ENCODE assay signal across 10 mouse cellular contexts in genomic region chr2:75767871-75768558, GRCm38 (mm10).
A peak's percentile ranks its signal among the peaks of the same experiment; 100 is the strongest.
DNase-seq lines count a peak whose midpoint lies in the region; ATAC-seq and TF ChIP-seq lines count a peak whose summit lies in the region.
"Had no signal": no experiment of that assay in that cellular context is flagged by ENCODE, and none has a peak within 500 bp of the region (broad histone marks: within the 10 kb centered on the region; RNA-seq: fewer than 3 reads in every experiment).

No protein-coding gene starts in this region.

- peak overlapping the region; percentile 77 for H3K27ac ChIP-seq in forebrain, embryonic 10.5 days
- H3K27ac ChIP-seq: embryonic facial prominence, embryonic 12.5 days; neural tube, embryonic 12.5 days had no signal

- WGBS in forebrain, embryonic 10.5 days, result 62% methylated on average over 7 of the region's 7 CpGs

- peak overlapping the region; percentile 19 for H3K4me2 ChIP-seq in myocyte (ENCODE audit: low read depth)
- H3K4me2 ChIP-seq: embryonic facial prominence, embryonic 12.5 days; neural tube, embryonic 12.5 days had no signal

- H3K9me3 ChIP-seq in forebrain, embryonic 10.5 days, result no peaks in the 10 kb centered on the region
- H3K9me3 ChIP-seq: embryonic facial prominence, embryonic 12.5 days; neural tube, embryonic 12.5 days had no signal

- no peaks in the 10 kb centered on the region for H3K79me2 ChIP-seq in myocyte (ENCODE audit: control insufficient read depth, insufficient read depth)

- no peak for TF ChIP-seq POLR2A in myocyte (IDR thresholded peaks at IDR 0.05; ENCODE audit: insufficient read length, low read depth)

- no peak overlapping the region for H3K4me3 ChIP-seq in forebrain, embryonic 10.5 days
- no peak overlapping the region for H3K4me3 ChIP-seq in myocyte
- H3K4me3 ChIP-seq: embryonic facial prominence, embryonic 12.5 days; neural tube, embryonic 12.5 days had no signal

- H3K27me3 ChIP-seq in forebrain, embryonic 10.5 days (ENCODE audit: poor library complexity, severe bottlenecking), result no peaks in the 10 kb centered on the region
- H3K27me3 ChIP-seq in myocyte (ENCODE audit: control insufficient read depth, insufficient read depth, insufficient read length), result no peaks in the 10 kb centered on the region
- H3K27me3 ChIP-seq: embryonic facial prominence, embryonic 12.5 days; neural tube, embryonic 12.5 days had no signal

- H3ac ChIP-seq in myocyte (ENCODE audit: control insufficient read depth, insufficient read length), result no peak overlapping the region

- no peak for ATAC-seq in CD4-positive, CD25-positive, alpha-beta regulatory T cell, adult 4 months

- DNase-seq in urinary bladder, postnatal 36 days (ENCODE audit: low spot score in 2 of 2), result peak; percentile 56 to 64
- DNase-seq in urinary bladder, adult 2 months (ENCODE audit: low spot score), result no peak
- no peak for DNase-seq in forebrain, embryonic 10.5 days (ENCODE audit: extremely low spot score, low spot score)
- peak; percentile 62 to 76 for DNase-seq in kidney, postnatal 25 days
- DNase-seq in spleen, adult 12 weeks (ENCODE audit: low spot score), result no peak
- no peak for DNase-seq in right cerebral cortex, postnatal 14 days

- H3K4me1 ChIP-seq in forebrain, embryonic 10.5 days, result peaks cover 27% of the 10 kb centered on the region
- H3K4me1 ChIP-seq: neural tube, embryonic 12.5 days had no signal

- H3K36me3 ChIP-seq in forebrain, embryonic 10.5 days (replicated peaks), result no peaks in the 10 kb centered on the region
- no peaks in the 10 kb centered on the region for H3K36me3 ChIP-seq in myocyte (ENCODE audit: control insufficient read depth, insufficient read depth)
- H3K36me3 ChIP-seq: embryonic facial prominence, embryonic 12.5 days; neural tube, embryonic 12.5 days had no signal

TF ChIP-seq in myocyte, 11 proteins besides CTCF, POLR2A, EP300 and RAD21:
- TF ChIP-seq CEBPB (IDR thresholded peaks at IDR 0.05; ENCODE audit: insufficient read depth, poor library complexity, severe bottlenecking) (no peak), MYOG (IDR thresholded peaks at IDR 0.05; ENCODE audit: control insufficient read depth in 1 of 3, insufficient read depth in 1 of 3, insufficient read length in 2 of 3, low read depth in 2 of 3) (no peak), REST (IDR thresholded peaks at IDR 0.05; ENCODE audit: insufficient read depth, insufficient read length) (no peak), MAX (IDR thresholded peaks at IDR 0.05; ENCODE audit: low read depth) (no peak)
TF ChIP-seq in myocyte: peak in this region for 0.

Comparison
In these comparisons a context has a peak if more than half of its experiments do, and no peak if none do; other contexts are left out.
1. DNase-seq: peak in urinary bladder, postnatal 36 days (2 of 2) and kidney, postnatal 25 days (2 of 2); none in urinary bladder, adult 2 months (single experiment), forebrain, embryonic 10.5 days (single experiment), spleen, adult 12 weeks (single experiment) and right cerebral cortex, postnatal 14 days (single experiment).